Mouse (Mus musculus): ENCODE results near the gene Dpep3.

Dpep3 gene

GRCm38 (mm10) chr8:105935863-105936603, 43.2 kb downstream of the Dpep3 start:
- DNase-seq: no peak

GRCm38 (mm10) chr8:105935105-105935504, 44.1 kb downstream of the Dpep3 start:
- DNase-seq: no peak

DNA sequence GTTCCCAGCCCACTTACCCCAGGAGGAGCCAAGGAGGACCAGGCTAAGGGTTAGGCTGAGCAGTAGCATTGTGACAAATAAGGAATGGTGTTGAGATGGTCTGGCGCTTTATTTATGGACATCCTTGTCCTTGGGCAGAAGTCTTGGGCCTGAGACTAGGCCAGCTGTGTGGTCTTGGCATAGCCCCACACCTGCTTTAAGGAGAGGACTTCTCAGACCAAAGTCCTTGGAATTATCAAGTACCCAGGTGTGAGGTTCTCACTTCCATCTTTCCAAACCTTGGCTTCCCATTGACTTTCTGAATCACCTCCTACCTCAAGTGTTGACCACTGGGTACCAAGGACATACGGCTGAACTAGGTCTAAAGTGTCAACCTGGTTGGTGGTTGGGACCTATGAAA, 45.5 kb downstream of the Dpep3 start, which contains the start of gene Ctrl:
Ctrl (minus strand) TSS at position 101 of the 400 bp plus-strand sequence.
- DNase-seq: no peak

- no peak for DNase-seq
These were observed 46.7 kb downstream of the Dpep3 start for GRCm38 (mm10) chr8:105932525-105932924.

DNA sequence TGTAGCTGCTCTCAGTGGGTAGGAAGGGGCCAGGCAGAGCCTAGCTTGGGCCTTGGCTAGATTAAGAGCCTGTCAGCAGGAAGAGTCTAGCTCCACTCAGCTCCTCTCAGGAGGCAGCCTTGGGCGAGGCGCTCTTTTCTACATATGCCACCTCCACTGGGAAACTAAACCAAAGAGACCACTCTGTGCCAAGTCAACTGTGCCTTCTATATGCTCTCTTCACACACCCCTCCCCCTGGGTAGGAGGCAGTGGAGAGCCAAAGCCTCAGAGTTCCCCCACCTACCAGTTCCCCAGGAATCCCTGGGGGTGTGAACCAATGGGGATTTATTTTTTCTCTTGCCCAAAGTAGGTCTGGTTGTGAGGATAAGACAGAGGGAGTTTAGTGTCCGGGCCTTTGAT, 48.0 kb downstream of the Dpep3 start:
- no peak for DNase-seq

- peak; percentile 51 to 64 for DNase-seq
These were observed 48.6 kb downstream of the Dpep3 start for GRCm38 (mm10) chr8:105930602-105931001.

DNA sequence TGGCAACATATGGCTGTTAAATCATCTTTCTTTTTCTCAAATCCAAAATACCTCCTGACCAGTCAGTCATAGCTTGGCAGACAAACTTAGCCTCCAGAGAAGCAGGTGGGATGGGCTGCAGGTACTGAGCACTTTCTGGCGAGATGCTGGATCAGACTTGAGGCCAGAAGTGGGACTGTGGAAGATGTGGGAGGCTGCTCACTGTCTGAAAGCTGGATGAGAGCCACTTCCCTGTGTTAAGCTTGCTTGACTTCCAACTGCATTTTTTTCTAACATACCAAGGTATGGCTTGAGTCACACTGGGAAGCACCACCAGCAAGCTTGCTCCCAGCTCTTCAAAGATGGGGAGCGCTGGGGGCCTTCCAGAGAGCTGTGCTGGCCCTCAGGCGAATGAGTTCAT, 54.1 kb downstream of the Dpep3 start:
- DNase-seq: no peak

Data from thymus, adult 18-20 months (tissue).